Mouse (Mus musculus) kidney, postnatal 0 days (tissue): ENCODE results near the gene Ccdc36. TPM values are rescaled to one million over a fixed set of nuclear protein-coding genes. Genes with fewer than 3 reads are reported as not detected.

ENCODE experiments used
- ATAC-seq: fragments of 200-750 bp; cut with Nextera tagmentation; replicated peaks from 2 replicates; pipeline ENCODE4 v1.8.0; 2017; ENCODE audit warnings: low read depth, moderate number of reproducible peaks, moderate TSS enrichment, moderate library complexity; ENCODE audit not compliant: low FRiP score
- DNase-seq: peaks from one replicate; pipeline ENCODE4 v3.0.0-alpha.2; 2016; ENCODE audit warnings: low spot score
- H3K27ac ChIP-seq: fragments of 300-500 bp; sonication (generic); 2 replicates; pipeline ENCODE4 v1.5.1; 2014; ENCODE audit warnings: mild to moderate bottlenecking
- H3K27me3 ChIP-seq: fragments of 300-500 bp; sonication (generic); 2 replicates; pipeline ENCODE4 v1.6.1; 2014; ENCODE audit warnings: low read length, mixed read lengths; ENCODE audit not compliant: insufficient read depth
- H3K36me3 ChIP-seq: fragments of 300-500 bp; sonication (generic); 2 replicates; pipeline ENCODE4 v1.6.1; 2014; ENCODE audit warnings: low read length, mixed read lengths; ENCODE audit not compliant: insufficient read depth
- H3K4me1 ChIP-seq: fragments of 300-500 bp; sonication (generic); replicated peaks from 2 replicates; pipeline ENCODE4 v1.6.1; 2014; ENCODE audit warnings: antibody characterized with exemption, low read length, mixed read lengths; ENCODE audit not compliant: insufficient read depth
- H3K4me2 ChIP-seq: fragments of 300-500 bp; sonication (generic); 2 replicates; pipeline ENCODE4 v1.6.1; 2014; ENCODE audit warnings: mild to moderate bottlenecking, low read length, moderate library complexity, mixed read lengths
- H3K4me3 ChIP-seq: fragments of 300-500 bp; sonication (generic); replicated peaks from 2 replicates; pipeline ENCODE4 v1.5.1; 2014; ENCODE audit warnings: low read depth, low read length
- H3K9ac ChIP-seq: fragments of 300-500 bp; sonication (generic); 2 replicates; pipeline ENCODE4 v1.6.1; 2014; ENCODE audit warnings: low read depth, low read length
- H3K9me3 ChIP-seq: fragments of 300-500 bp; sonication (generic); replicated peaks from 2 replicates; pipeline ENCODE4 v1.6.1; 2016; ENCODE audit warnings: low read length, inconsistent platforms, mixed read lengths
- CTCF ChIP-seq: IDR thresholded peaks from 2 replicates; pipeline ENCODE4 v1.5.1; 2016; ENCODE audit warnings: antibody characterized with exemption, low read depth, mild to moderate bottlenecking, moderate library complexity
- WGBS: fragments of 180-500 bp; shearing (Covaris S2); extraction: QIAGEN DNeasy Blood & Tissue Kit; methylation state at CpG from one replicate; pipeline ENCODE4 v1.1.7; 2014; 5-methylcytosine and 5-hydroxymethylcytosine counted together
- polyA plus RNA-seq: library from polyadenylated mRNA; unstranded; fragments of >200 nt; fragmentation: Nextera tagmentation; extraction: Ambion mirVana; gene quantifications from 2 replicates; pipeline ENCODE4 v1.2.1, GENCODE M21; 2015

Ccdc36 gene
- polyA plus RNA-seq, 1 experiment from 2014 or later: 0.96 TPM

GRCm38 (mm10) chr9:108436182-108436581, 7.9 kb upstream of the Ccdc36 start, which contains the start of gene BC048562:
BC048562 (plus strand) TSS chr9:108436482.
- Histone ChIP-seq H3K4me2 (no peak within 1 kb of the TSS), H3K27me3 (no peaks in the 10 kb centered on the region), H3K36me3 (no peaks in the 10 kb centered on the region), H3K27ac (no peak within 1 kb of the TSS), H3K4me1 (no peaks in the 10 kb centered on the region), H3K4me3 (no peak within 1 kb of the TSS), H3K9ac (no peak within 1 kb of the TSS), H3K9me3 (no peaks in the 10 kb centered on the region)
- DNase-seq: no peak
- TF ChIP-seq CTCF: no peak
- 74% methylated on average over 3 of the region's 3 CpGs for whole genome bisulfite sequencing
- no peak for ATAC-seq

DNA sequence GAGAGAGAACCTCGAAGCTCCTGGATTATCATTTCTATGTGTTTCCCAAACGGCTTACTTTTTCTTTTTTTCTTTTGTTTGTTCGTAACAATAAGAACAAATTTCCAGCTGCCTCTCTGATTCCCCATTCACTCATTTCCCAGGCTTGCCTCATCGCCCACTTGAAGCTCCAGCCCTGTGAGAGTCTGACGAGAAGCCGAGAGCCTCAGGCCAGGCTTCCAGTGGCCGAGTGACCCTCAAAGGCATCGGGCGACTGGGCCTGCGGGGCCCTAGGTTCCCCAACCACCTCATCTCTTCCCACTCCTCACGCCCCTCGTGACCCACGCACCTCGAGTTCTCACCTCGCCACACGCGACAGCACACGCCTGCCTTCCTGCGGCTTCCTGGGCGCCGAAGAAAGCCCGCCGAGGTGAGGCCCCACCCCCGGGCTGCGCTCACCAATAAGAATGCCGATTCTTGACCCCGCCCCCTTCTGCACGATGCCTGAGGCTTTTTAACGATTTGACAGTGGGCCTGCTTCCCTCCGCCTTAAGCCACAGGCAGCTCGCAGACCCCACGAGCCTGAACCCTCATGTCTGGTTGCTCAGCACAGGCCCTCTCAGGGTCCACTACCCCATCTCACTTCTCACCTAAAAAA, 3.3 kb upstream of the Ccdc36 start:
- peak; percentile 73 for DNase-seq
- peak overlapping the region; percentile 26 for H3K4me3 ChIP-seq
- no peaks in the 10 kb centered on the region for H3K4me1 ChIP-seq
- ATAC-seq: peak; percentile 63; the same call in 1 of the 2 replicates
- H3K36me3 ChIP-seq: no peaks in the 10 kb centered on the region
- H3K4me2 ChIP-seq: peak overlapping the region; percentile 53
- H3K9me3 ChIP-seq: no peaks in the 10 kb centered on the region
- no peak overlapping the region for H3K27ac ChIP-seq
- no peaks in the 10 kb centered on the region for H3K27me3 ChIP-seq
- no peak for TF ChIP-seq CTCF
- 52% methylated on average over 32 of the region's 32 CpGs for WGBS
- H3K9ac ChIP-seq: 0 out of 2 replicates have a peak overlapping the region, but pooled peaks have one; percentile 1

DNA sequence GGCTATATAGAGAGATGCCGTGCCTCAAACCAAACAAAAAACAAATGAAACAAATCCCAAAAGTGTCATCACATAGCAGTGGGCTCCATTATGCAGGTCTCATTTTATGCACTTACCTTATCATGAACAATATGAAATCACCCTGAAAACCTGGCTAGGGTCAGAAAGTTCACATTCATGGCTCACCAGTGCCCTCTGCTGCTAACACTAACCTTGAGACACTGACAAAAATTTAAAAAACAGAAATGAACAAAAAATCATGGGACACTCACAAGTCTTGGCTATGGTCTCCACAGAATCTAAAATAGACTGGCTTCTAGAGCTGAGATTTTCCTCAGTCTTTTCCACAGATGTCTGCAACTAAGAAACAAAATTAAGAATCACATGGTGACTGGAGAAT, 16.1 kb downstream of the Ccdc36 start:
- Histone ChIP-seq H3K27ac (no peak overlapping the region), H3K27me3 (no peaks in the 10 kb centered on the region), H3K9me3 (no peaks in the 10 kb centered on the region), H3K9ac (no peak overlapping the region), H3K4me3 (no peak overlapping the region), H3K4me2 (no peak overlapping the region), H3K4me1 (no peaks in the 10 kb centered on the region), H3K36me3 (no peaks in the 10 kb centered on the region)
- ATAC-seq: no peak
- peak; percentile 53 for TF ChIP-seq CTCF
- WGBS: 72% methylated on average over 1 of the region's 1 CpGs
- DNase-seq: no peak

DNA sequence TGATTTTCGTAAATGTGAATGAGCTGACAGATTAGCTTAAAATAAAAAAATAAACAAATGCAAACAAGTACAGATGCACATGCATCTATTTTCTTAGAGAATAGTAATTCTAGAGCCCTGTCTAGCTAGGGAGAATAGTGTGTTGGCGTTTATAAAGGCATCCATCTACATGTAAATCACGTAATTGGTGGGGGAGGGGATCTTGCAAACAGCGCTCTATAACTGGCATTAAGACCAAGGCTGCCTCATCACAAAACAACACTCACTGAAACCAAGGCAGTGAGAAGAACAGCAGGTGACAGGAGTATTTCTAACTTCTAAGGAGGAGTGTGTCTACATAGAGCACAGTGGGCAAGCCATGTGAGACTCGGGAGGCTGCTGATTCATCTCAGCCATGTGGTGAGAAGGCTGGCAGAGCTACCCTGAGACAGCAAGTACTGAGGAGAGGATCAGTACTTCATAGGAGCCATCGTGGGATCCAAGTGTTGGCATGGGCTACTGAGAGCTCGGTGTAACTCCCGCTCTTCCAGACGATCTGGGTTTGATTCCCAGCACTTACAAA, 16.8 kb downstream of the Ccdc36 start:
- no peaks in the 10 kb centered on the region for H3K9me3 ChIP-seq
- ATAC-seq (no peak), DNase-seq (no peak)
- no peak overlapping the region for H3K9ac ChIP-seq
- WGBS: 77% methylated on average over 9 of the region's 9 CpGs
- H3K4me1 ChIP-seq: no peaks in the 10 kb centered on the region
- TF ChIP-seq CTCF: no peak
- H3K4me3 ChIP-seq: no peak overlapping the region
- H3K36me3 ChIP-seq: no peaks in the 10 kb centered on the region
- no peaks in the 10 kb centered on the region for H3K27me3 ChIP-seq
- no peak overlapping the region for H3K4me2 ChIP-seq
- no peak overlapping the region for H3K27ac ChIP-seq

DNA sequence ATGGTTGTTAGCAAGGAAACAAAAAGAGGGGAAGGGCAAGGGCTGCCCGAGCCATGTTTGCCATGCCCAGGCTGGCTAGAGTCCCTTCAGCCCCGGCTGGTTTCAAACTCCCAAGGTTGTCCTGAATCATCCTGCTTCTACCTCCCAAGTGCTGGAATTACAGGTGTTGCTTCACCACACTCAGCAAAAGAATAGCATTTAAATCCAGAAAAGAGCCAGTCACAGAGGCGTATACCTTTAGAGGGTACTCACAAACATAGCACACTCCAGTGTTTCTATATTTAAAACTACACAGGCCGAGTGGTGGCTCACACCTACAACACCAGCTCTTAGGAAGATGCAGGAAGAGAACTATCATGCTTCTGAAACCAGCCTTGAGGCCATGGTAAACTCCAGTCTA, 18.7 kb downstream of the Ccdc36 start:
- Histone ChIP-seq H3K4me3 (no peak overlapping the region), H3K4me2 (no peak overlapping the region), H3K27ac (no peak overlapping the region), H3K27me3 (no peaks in the 10 kb centered on the region), H3K4me1 (no peaks in the 10 kb centered on the region), H3K9ac (no peak overlapping the region), H3K9me3 (no peaks in the 10 kb centered on the region), H3K36me3 (no peaks in the 10 kb centered on the region)
- WGBS: 96% methylated on average over 4 of the region's 4 CpGs
- DNase-seq: no peak
- no peak for TF ChIP-seq CTCF
- ATAC-seq: no peak

DNA sequence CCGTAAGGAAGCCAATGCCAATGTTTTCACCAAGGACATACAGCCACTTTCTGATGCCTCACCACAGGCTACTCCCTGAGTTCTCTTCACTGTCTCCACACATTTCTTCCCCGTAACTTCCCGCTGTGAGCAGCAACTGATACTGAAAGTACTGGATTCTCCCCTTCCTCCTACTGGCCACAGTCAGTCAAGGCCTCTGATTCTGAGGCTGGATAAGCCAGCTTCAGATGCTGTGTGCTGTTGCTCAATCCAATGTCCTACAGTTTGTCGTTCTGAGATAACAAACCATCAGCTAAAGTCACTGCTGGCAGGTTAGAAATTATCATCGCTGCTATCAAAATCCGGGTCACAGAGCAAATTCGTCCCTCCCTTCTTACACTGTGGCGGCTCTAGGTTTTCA, 23.8 kb downstream of the Ccdc36 start:
- Histone ChIP-seq H3K36me3 (no peaks in the 10 kb centered on the region), H3K27me3 (no peaks in the 10 kb centered on the region), H3K4me2 (no peak overlapping the region), H3K4me3 (no peak overlapping the region), H3K27ac (no peak overlapping the region), H3K9me3 (no peaks in the 10 kb centered on the region), H3K9ac (no peak overlapping the region), H3K4me1 (no peaks in the 10 kb centered on the region)
- ATAC-seq (no peak), DNase-seq (no peak)
- TF ChIP-seq CTCF: no peak; the same call in 1 of the 2 replicates
- WGBS: 71% methylated on average over 8 of the region's 8 CpGs
